In the genomic region with DNA sequence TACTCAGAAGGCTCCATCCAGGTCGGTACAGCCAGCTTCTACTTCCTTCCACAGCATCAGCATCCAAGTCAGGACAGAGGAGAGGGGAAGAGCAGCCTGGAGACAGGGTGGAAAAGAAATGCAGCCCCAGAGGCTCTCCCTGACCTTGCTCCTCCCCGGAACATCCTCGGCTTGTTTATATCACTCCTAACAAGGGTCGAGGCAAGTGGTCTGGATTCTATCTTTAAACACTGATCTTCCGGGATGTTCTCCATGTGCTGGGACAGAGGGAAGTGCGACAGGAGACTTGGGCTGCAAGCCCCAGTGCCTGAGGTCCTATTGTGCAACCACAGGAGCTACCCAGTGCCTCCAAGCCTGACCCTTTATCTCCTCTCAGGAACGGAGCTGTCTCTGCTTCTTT, we compare ENCODE assay signal across 12 mouse cellular contexts. TPM values are rescaled to one million over a fixed set of nuclear protein-coding genes. Genes with fewer than 3 reads are reported as not detected.
A peak's percentile ranks its signal among the peaks of the same experiment; 100 is the strongest.
DNase-seq lines count a peak whose midpoint lies in the region; ATAC-seq and TF ChIP-seq lines count a peak whose summit lies in the region.
"Had no signal": no experiment of that assay in that cellular context is flagged by ENCODE, and none has a peak within 500 bp of the region (broad histone marks: within the 10 kb centered on the region; RNA-seq: fewer than 3 reads in every experiment).

No protein-coding gene starts in this region.

- no peak for DNase-seq in gastrocnemius, adult 2 months
- DNase-seq in gastrocnemius, adult 8-10 months (ENCODE audit: low spot score in 2 of 2), result no peak
- DNase-seq in heart, adult 8-10 months (ENCODE audit: low spot score), result peak; percentile 60
- no peak for DNase-seq in thymus, postnatal 4 days
- DNase-seq in cerebellum, postnatal 14 days, result no peak
- DNase-seq: B cell, adult 2 months; cerebellum, adult 8-10 months; gastrocnemius, postnatal 14 days; retina, postnatal 1 day had no signal

- no peaks in the 10 kb centered on the region for H3K9me3 ChIP-seq in intestine, embryonic 16.5 days (ENCODE audit: control insufficient read depth, low read length)
- no peaks in the 10 kb centered on the region for H3K9me3 ChIP-seq in lung, embryonic 15.5 days
- H3K9me3 ChIP-seq in forebrain, embryonic 16.5 days (ENCODE audit: control insufficient read depth, low read length), result no peaks in the 10 kb centered on the region

- TF ChIP-seq CTCF in gastrocnemius, adult 2 months (IDR thresholded peaks at IDR 0.05), result no peak

- peak overlapping the region; percentile 68 for H3K27ac ChIP-seq in gastrocnemius, adult 2 months
- peak overlapping the region; percentile 54 for H3K27ac ChIP-seq in intestine, embryonic 16.5 days (ENCODE audit: low read length)
- H3K27ac ChIP-seq in lung, embryonic 15.5 days, result no peak overlapping the region
- no peak overlapping the region for H3K27ac ChIP-seq in forebrain, embryonic 16.5 days (ENCODE audit: low read length)

- peak overlapping the region; percentile 15; the same call in 1 of the 2 replicates for H3K4me3 ChIP-seq in gastrocnemius, adult 2 months
- H3K4me3 ChIP-seq in intestine, embryonic 16.5 days (ENCODE audit: low read length), result no peak overlapping the region
- H3K4me3 ChIP-seq in lung, embryonic 15.5 days, result no peak overlapping the region
- H3K4me3 ChIP-seq in forebrain, embryonic 16.5 days (replicated peaks; ENCODE audit: low read length), result no peak overlapping the region

- intact Hi-C loops in gastrocnemius, adult 2 months (cut with DNase I), result loop anchor here (5.0 kb wide), 1 partner anchor 96 kb away; no protein-coding TSS in a partner anchor

- 41% methylated on average over 7 of the region's 7 CpGs for WGBS in intestine, embryonic 16.5 days
- WGBS in lung, embryonic 15.5 days, result 27% methylated on average over 7 of the region's 7 CpGs
- WGBS in forebrain, embryonic 16.5 days, result 86% methylated on average over 7 of the region's 7 CpGs

- H3K4me1 ChIP-seq in intestine, embryonic 16.5 days (ENCODE audit: control insufficient read depth, insufficient read depth, low read length), result no peaks in the 10 kb centered on the region
- H3K4me1 ChIP-seq in lung, embryonic 15.5 days, result peaks cover 27% of the 10 kb centered on the region
- H3K4me1 ChIP-seq in forebrain, embryonic 16.5 days (replicated peaks; ENCODE audit: control insufficient read depth, insufficient read depth, low read length), result peaks cover 30% of the 10 kb centered on the region

- ATAC-seq in intestine, embryonic 16.5 days, result peak; percentile 65
- peak; percentile 62; the same call in 1 of the 2 replicates for ATAC-seq in lung, embryonic 15.5 days (ENCODE audit: borderline replicate concordance, extremely low read depth, low FRiP score, low TSS enrichment)
- no peak for ATAC-seq in forebrain, embryonic 16.5 days

- no peak overlapping the region for H3K4me2 ChIP-seq in intestine, embryonic 16.5 days (ENCODE audit: low read depth, low read length)
- H3K4me2 ChIP-seq in lung, embryonic 15.5 days, result no peak overlapping the region
- H3K4me2 ChIP-seq in forebrain, embryonic 16.5 days (ENCODE audit: low read length), result no peak overlapping the region

- no peak overlapping the region for H3K9ac ChIP-seq in intestine, embryonic 16.5 days (ENCODE audit: low read depth, low read length)
- H3K9ac ChIP-seq in lung, embryonic 15.5 days, result no peak overlapping the region
- no peak overlapping the region for H3K9ac ChIP-seq in forebrain, embryonic 16.5 days (replicated peaks; ENCODE audit: low read depth, low read length)

- no peaks in the 10 kb centered on the region for H3K27me3 ChIP-seq in intestine, embryonic 16.5 days (replicated peaks; ENCODE audit: control insufficient read depth, insufficient read depth, low read length)
- no peaks in the 10 kb centered on the region for H3K27me3 ChIP-seq in lung, embryonic 15.5 days
- no peaks in the 10 kb centered on the region for H3K27me3 ChIP-seq in forebrain, embryonic 16.5 days (replicated peaks; ENCODE audit: control insufficient read depth, insufficient read depth, low read length)

- no peaks in the 10 kb centered on the region; the same call in 1 of the 2 replicates for H3K36me3 ChIP-seq in intestine, embryonic 16.5 days (ENCODE audit: control insufficient read depth, insufficient read depth, low read length)
- H3K36me3 ChIP-seq in lung, embryonic 15.5 days, result 0 out of 2 replicates have a peak, but pooled peaks cover 5% of the 10 kb centered on the region
- peaks cover 26% of the 10 kb centered on the region for H3K36me3 ChIP-seq in forebrain, embryonic 16.5 days (ENCODE audit: control insufficient read depth, insufficient read depth)

RNA-seq across cellular contexts. Expression of a gene that starts 18.7 kb away (rescaled TPM):
- total RNA-seq in gastrocnemius, adult 2 months (2021), result 10 to 100 TPM; 10.0 to 17.8 TPM
- 10 to 100 TPM; 12.2 to 17.7 (median 15.8) TPM for total RNA-seq in gastrocnemius, adult 8-10 months (2022)
- 10 to 100 TPM; 21.9 to 36.3 (median 30.1) TPM for total RNA-seq in heart, adult 8-10 months (2022)
- 17.7 and 18.3 TPM in 2 replicates for polyA plus RNA-seq in intestine, embryonic 16.5 days (2015; fragmentation: Nextera tagmentation; extraction: Ambion mirVana)
- polyA plus RNA-seq in lung, embryonic 15.5 days (2015; fragmentation: Nextera tagmentation; extraction: Ambion mirVana), result 24.1 and 24.8 TPM in 2 replicates
- polyA plus RNA-seq in forebrain, embryonic 16.5 days (2015; fragmentation: Nextera tagmentation; extraction: Ambion mirVana), result 107 and 112 TPM in 2 replicates

Comparison
In these comparisons a context has a peak if more than half of its experiments do, and no peak if none do; other contexts are left out.
1. H3K27ac ChIP-seq: peak in gastrocnemius, adult 2 months (single experiment) and intestine, embryonic 16.5 days (single experiment); none in lung, embryonic 15.5 days (single experiment) and forebrain, embryonic 16.5 days (single experiment).